Mouse (Mus musculus) 3134 (cell line): ENCODE data around the gene Pax3.

Experiments used
- DNase-seq: peaks from one replicate; pipeline ENCODE4 v3.0.0-alpha.2; 2011; ENCODE audit warnings: low spot score; ENCODE audit not compliant: insufficient read length; ENCODE audit errors: extremely low read depth

Gene Pax3

GRCm38 (mm10) chr1:78196751-78197311 is at the start of gene Pax3:
Gene Pax3, minus strand, starts transcription at chr1:78197134.
- peak; percentile 94 for DNase-seq

GRCm38 (mm10) chr1:78234306-78234705 is 37.4 kb upstream of the Pax3 start:
- DNase-seq: no peak

DNA sequence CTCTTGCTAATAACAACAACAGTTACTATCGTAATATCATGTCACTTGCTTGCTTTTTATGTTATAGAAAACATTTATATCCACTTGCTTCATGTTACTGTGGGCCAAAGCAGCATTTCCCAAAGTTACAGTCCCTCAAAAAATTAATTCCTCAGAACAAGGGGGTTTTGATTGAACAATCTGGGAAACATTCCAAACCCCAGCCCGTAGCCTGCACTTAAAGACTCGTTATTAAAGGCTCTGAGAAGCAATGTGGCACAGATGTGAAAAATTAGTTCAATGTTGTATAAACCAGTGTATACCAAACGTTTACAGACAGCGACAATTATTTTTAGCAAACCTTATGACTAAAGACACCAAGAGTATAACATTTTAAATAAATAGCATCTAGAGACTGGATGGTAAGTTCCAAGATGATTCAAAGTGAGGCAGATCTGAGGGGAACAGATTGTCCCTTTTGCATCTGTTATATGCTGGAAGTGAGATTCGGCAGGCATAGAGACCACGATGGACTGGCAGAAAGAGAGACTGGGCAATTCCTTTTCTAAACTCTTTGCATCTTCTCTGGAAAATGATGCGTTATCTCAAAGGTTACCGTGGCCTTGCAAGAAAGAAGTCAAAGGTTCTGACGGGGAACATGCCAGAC is 35.1 kb upstream of the Pax3 start:
- no peak for DNase-seq

DNA sequence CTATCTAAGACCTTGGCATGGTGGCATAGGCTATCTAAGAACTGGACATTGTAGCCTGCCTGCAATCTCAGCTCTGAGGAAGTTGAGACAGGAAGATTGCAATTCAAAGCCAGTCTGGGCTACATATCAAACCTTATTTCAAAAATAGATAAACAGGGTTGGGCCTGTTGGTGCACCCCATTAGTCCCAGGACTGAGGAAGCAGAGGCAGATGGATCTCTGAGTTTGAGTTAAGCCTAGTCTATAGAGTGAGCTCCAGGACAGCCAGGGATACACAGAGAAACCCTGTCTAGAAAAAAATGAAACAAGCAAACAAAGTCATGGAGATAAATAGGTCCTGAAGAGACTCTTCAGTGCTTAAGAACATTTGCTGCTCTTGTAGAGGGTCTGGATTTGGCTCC is 32.9 kb upstream of the Pax3 start:
- no peak for DNase-seq

- no peak for DNase-seq
Measured at GRCm38 (mm10) chr1:78228771-78229170, 31.8 kb upstream of the Pax3 start.

- DNase-seq: no peak
Measured at GRCm38 (mm10) chr1:78218057-78218780, 21.3 kb upstream of the Pax3 start.

DNA sequence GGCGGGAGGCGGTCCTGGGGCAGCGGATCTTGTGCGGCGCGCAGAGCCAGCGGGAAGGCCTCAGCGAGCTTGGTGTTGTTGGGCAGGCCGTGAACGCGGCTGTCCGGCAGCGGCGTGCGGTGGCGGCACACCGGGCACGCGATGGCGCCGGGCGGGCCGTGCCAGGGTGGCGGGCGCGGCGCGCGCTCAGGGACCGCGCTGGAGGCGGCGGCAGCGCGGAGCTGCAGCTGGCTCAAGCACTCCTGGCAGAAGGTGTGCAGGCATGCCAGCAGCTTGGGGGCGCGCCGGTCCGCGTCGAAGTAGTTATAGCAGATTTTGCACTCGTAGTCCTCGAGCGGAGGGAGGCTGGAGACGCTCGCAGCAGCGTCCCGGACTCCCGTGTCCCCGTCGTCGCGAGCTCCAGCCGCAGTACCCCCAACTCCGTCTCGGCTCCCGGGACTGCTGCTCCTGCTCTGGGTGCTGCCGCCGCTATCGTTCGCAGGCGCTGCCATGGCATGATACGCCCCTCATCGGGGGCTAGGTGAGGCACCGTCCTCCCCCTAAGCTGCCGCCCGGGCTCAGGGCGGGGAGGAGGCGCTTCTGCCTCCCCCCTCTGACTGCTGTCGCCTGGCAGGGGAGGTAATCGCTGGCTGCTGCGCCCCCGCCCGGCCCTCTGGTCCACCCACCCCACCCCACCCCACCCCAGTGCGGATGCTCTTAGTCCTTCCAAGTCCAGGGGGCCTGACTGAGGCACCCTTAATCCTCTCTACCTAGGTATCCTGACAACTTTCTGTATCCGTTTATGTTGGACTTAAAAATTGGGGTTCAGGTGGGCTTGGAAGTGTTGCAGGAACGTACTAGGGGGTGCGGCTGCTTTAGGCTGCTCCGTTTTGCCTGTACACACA is 20.5 kb upstream of the Pax3 start:
- no peak for DNase-seq

DNA sequence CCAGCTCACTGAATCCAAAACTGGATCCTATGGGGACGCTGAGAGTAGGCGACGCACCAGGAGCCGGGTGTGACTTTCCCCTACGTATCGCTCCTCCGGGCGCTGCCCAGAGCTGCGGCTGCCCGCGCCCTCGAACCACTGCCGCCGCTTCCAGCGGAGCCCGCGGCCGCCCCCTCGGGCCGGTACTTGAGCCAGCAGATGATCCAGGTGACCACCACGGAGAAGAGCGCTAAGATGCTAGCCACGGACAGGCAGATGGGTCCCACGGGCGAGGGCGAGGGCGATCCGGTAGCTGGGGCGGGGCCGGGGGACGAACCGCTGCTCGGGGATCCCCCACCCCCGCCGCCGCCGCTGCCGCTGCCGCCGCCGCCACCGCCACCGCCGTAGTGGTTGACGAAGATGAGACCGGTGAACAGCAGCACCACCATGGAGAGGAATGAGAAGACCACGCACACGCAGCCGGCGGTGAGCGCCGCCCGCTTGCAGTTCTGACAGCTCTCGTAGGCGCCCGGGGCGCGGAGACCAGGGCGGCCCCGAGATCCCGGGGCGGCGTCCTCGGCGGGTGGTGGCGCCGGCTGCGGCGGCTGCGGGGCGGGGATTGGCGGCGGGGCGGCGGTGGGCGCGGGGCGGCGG is 19.7 kb upstream of the Pax3 start:
- DNase-seq: no peak

GRCm38 (mm10) chr1:78215749-78216508 is 19.0 kb upstream of the Pax3 start:
- no peak for DNase-seq

DNA sequence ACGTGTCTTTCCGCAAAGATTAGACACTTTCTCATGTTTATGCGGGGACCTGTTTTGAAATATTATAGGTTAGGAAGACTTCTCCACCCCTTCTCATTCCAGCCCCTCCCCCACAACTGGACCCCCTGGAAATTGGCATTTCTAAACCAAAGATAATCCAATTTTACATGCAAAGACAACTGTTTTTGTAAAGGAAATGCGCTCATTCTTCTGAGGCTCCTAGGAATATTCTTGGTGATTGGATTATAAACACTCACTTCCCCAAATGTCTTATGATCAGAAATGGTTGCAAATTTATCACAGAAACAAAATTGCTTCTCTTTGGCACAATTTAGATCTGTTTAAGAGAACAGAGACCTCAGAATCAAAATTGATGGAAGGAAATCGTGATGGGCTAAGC is 14.1 kb upstream of the Pax3 start:
- DNase-seq: no peak

GRCm38 (mm10) chr1:78210568-78210967 is 13.6 kb upstream of the Pax3 start:
- DNase-seq: no peak

- no peak for DNase-seq
Measured at GRCm38 (mm10) chr1:78208281-78208814, 11.4 kb upstream of the Pax3 start.

DNA sequence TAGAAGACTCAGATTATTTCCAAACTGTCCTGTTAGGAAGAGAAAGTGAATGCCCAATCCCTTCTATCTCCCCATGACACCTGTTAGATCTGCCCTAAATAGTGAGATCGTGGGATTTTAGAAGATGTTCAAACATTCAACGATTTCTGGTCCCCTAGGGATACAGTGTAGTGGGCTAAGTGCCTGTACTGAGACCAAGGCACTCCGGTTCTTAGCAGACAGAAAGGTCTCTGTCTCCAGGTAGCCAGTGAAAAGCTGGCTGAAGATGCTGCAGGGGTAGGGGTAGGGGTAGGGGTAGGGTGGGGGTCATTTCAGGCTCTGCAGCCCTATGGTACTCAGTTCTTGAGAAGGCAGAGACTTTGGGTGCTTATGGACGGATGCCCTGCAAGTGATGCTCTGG is 7.4 kb upstream of the Pax3 start:
- DNase-seq: no peak

DNA sequence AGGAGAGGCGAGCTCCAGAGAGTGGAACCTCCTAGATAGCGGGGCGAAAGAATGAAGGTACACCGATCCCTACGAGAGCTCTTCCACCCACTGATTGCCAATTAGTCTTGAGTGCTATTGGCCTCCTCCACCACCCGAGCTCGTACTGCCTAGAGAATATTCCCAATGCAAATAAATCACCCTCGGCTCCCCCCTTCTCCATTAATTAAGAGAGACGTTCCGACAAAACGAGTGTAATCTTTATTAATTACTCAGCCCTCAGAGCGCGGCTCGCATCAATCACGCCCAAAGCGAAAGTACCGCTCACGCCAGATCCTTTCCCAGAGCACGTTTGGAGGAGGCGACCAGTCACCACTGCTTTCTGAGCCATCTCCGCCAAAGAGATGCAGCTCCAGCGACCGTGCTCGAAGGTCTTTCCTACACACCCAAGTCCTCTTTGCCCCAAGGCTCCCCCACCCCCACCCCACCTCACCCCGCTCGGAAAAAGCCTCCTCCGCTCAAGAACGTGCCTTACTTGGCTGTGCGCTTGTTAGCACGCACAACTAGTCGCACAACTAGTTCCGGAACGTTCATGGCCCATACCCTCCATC is 6.8 kb upstream of the Pax3 start:
- DNase-seq: no peak

DNA sequence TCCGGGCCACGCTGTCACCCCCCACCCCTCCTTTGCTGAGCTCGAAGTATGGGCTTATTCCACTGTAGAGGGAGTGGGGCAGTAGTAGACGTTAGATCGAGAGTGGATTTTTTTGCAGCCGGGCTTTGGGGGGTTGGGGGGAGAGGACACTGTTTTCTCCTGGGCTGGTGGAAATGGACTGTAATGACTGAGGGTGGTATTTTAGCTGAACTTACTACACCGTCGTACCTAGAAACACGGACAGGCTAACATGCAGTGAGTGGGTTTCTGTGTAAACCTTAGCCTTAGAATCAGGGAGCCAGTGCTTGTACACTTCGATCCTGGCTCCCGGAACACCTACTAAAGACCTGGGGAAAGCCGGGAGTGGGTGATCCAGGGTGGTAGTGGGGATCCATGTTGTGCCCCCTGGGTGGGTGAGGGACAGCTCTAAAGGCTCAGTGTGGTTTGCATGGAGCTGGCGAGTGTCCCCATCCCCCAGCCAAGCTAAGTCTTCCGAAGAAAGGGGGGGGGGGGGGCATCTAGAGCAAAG is 6.2 kb upstream of the Pax3 start:
- DNase-seq: no peak

DNA sequence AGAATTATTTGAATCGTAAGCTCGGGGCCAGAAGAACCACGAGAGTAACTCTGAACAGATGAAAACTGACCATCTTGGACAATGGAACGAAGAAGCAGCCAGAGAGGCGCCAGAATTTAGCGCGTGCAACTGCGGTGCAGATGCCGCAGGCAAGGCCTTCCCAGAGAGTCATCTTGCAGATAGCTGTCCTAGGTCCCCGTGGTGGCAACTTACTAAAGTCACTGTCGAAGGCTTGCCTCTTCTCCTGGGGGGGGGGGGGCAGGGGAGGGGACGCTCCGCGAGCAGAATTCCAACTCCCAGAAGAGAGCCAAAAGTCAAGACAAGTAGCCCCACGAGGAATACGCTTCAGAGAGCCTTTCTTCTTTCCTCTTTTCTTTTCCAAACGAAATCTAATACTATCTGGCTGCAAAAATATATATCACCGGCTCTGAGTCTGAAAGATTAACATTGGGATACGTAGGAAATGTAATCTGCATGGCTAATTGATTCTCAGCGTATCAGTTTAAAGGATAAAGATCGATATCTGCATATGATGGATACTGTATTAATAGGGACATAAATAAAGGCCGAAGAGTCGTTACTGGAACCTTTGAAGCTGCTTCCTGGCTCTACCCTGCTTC is 5.6 kb upstream of the Pax3 start:
- no peak for DNase-seq

GRCm38 (mm10) chr1:78201251-78202010 is 4.5 kb upstream of the Pax3 start:
- no peak for DNase-seq

- DNase-seq: no peak
Measured at GRCm38 (mm10) chr1:78200191-78200590, 3.3 kb upstream of the Pax3 start.
